Mouse (Mus musculus): ENCODE measurements around the gene Ccdc57.

GRCm38 (mm10) chr11:120852083-120852935 lies 80.4 kb downstream of the Ccdc57 start:
- TF ChIP-seq POLR2A (IDR thresholded peaks at IDR 0.05; ENCODE audit: borderline replicate concordance, extremely low read depth, insufficient read depth, insufficient read length, poor library complexity, severe bottlenecking), result no peak
- no peak for TF ChIP-seq CTCF (IDR thresholded peaks at IDR 0.05; ENCODE audit: borderline replicate concordance, extremely low read depth, insufficient read depth, insufficient read length)

Measured in brain, embryonic 14.5 days (tissue).